Mouse (Mus musculus) C2C12 (cell line): ENCODE results near the gene Eef1g. TPM values are rescaled to one million over a fixed set of nuclear protein-coding genes. Genes with fewer than 3 reads are reported as not detected.

Experiments
- H3K27me3 ChIP-seq: one replicate; pipeline ENCODE4 v1.6.1; 2011; ENCODE audit not compliant: control insufficient read depth, insufficient read depth, insufficient read length
- H3K36me3 ChIP-seq: one replicate; pipeline ENCODE4 v1.6.1; 2011; ENCODE audit not compliant: control insufficient read depth, insufficient read depth
- H3K4me3 ChIP-seq: one replicate; pipeline ENCODE4 v1.5.1; 2011; ENCODE audit warnings: mild to moderate bottlenecking, control low read depth; ENCODE audit not compliant: poor library complexity, insufficient read depth, severe bottlenecking
- H3K79me2 ChIP-seq: one replicate; pipeline ENCODE4 v1.6.1; 2011; ENCODE audit not compliant: control insufficient read depth, insufficient read depth
- H3K79me3 ChIP-seq: one replicate; pipeline ENCODE4 v1.6.1; 2011; ENCODE audit warnings: low read depth, control low read depth
- H3ac ChIP-seq: one replicate; pipeline ENCODE3; 2011; ENCODE audit warnings: low read depth; ENCODE audit not compliant: control insufficient read depth, insufficient read length
- CEBPB ChIP-seq: IDR thresholded peaks from one replicate; pipeline ENCODE4 v1.6.1; 2011; ENCODE audit warnings: low read depth, mild to moderate bottlenecking, control low read depth, moderate library complexity
- CTCF ChIP-seq: IDR thresholded peaks from one replicate; pipeline ENCODE4 v1.5.1; 2011; ENCODE audit not compliant: control insufficient read depth, insufficient read depth, insufficient read length
- FOSL1 ChIP-seq: IDR thresholded peaks from one replicate; pipeline ENCODE4 v1.8.0; 2011; ENCODE audit warnings: mild to moderate bottlenecking, low read length; ENCODE audit not compliant: poor library complexity, insufficient read depth, severe bottlenecking
- MAX ChIP-seq: IDR thresholded peaks from one replicate; pipeline ENCODE4 v1.6.1; 2011; ENCODE audit warnings: mild to moderate bottlenecking, control low read depth
- MYOD1 ChIP-seq: IDR thresholded peaks from one replicate; pipeline ENCODE4 v1.6.1; 2011; ENCODE audit warnings: low read depth; ENCODE audit not compliant: control insufficient read depth, insufficient read length
- MYOG ChIP-seq: IDR thresholded peaks from one replicate; pipeline ENCODE4 v1.6.1; 2011; ENCODE audit not compliant: control insufficient read depth, insufficient read length; ENCODE audit errors: extremely low read depth
- USF1 ChIP-seq: IDR thresholded peaks from one replicate; pipeline ENCODE4 v1.6.1; 2011; ENCODE audit warnings: low read depth, mild to moderate bottlenecking, control low read depth, moderate library complexity
- long read RNA-seq, 2 experiments: library from polyadenylated mRNA; unstranded; transcript quantifications; one replicate each; pipeline ENCODE4 v2.0.0; 2019 to 2020
- polyA plus RNA-seq: library from polyadenylated mRNA; unstranded; fragments of >200 nt; fragmentation: generic; extraction: Trizol; gene quantifications from one replicate; pipeline ENCODE4 v1.2.1, GENCODE M21; 2012; ENCODE audit warnings: missing spikeins

Eef1g gene
- polyA plus RNA-seq = 1,028 TPM
- long read RNA-seq, experiment 1, transcript Eef1g-201 (10 exons, 1,864 nt) = major isoform, 462 of 509 reads
- long read RNA-seq, experiment 1, transcript Eef1g-205 (5 exons, 1,272 nt) = minor isoform, 8 of 509 reads
- long read RNA-seq, experiment 1, partial matches to known transcripts = 32 of 509 reads
- long read RNA-seq, experiment 1, other reads (novel, unspliced or antisense) = 7 of 509 reads
- long read RNA-seq, experiment 2, transcript Eef1g-201 (10 exons, 1,864 nt) = major isoform, 2,284 of 2,345 reads
- long read RNA-seq, experiment 2, partial matches to known transcripts = 27 of 2,345 reads
- long read RNA-seq, experiment 2, other reads (novel, unspliced or antisense) = 33 of 2,345 reads

DNA sequence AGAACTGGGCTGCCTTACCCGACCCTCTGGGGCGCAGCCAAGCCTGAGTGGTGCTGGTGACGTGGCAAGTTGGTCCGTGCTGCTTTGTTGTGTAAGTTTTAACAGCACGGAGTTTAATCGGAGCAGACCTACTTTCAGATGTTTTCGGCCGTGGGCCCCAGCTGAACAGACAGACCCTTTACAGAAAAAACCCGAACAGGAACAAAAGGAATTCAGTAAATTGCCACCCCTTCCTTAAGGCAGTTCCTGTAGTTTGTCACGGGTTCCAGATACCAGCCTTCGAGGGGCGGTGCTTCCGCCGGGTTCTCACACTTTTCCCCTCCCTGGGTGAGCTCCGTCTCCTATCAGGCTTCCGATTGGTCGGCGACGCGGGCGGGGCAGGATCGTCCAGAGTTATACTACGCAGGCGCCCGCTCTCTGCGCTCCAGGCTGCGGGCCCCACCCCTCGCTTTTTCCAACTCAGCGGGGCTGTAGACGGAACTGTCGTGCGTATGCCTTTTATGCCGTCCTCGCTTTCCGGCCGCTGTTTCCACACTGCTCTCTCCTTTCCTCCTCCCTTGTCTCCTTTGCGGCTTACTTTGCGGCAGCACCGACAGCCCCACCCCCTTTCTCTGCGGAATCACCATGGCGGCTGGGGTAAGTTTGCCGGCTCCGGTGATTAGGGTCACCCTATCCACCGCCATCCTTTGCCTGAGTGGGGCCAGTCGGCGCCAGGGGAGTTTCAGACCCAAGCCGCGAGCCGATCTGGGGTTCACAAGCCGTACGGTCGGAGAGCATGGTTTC lies at the start of gene Eef1g:
TSS of gene Eef1g (plus strand) at position 452 of the 783 bp plus-strand sequence.
- H3ac ChIP-seq = peak within 1 kb of the TSS; percentile 84

DNA sequence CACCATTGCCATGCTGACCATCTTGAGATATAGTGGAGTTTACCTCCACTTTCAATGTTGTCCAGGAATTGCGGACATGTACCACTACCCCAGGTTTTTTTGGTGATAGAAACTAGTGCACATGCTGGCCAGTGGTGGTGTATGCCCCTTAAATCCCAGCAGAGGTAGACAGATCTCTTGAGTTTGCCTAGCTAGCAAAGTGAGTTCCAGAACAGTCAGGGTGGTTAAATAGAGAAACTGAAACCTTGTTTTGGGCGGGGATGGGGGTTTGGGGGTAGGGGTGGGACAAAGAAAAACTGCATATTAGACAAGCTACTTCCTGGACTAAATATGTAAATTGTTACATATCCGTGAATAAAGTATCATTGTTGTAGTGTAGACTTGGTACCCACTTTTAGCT lies 47.8 kb upstream of the Eef1g start:
- no peak for TF ChIP-seq MYOD1
- no peak for TF ChIP-seq MAX
- TF ChIP-seq CEBPB = no peak
- TF ChIP-seq USF1 = no peak
- TF ChIP-seq MYOG = no peak
- TF ChIP-seq CTCF = no peak
- no peak for TF ChIP-seq FOSL1
- peaks cover 35% of the 10 kb centered on the region for H3K79me2 ChIP-seq
- peaks cover 30% of the 10 kb centered on the region for H3K79me3 ChIP-seq
- H3ac ChIP-seq = no peak overlapping the region
- no peaks in the 10 kb centered on the region for H3K27me3 ChIP-seq
- H3K4me3 ChIP-seq = no peak overlapping the region
- peaks cover 56% of the 10 kb centered on the region for H3K36me3 ChIP-seq

More for the DNA sequence above, at the start of gene Eef1g:
- H3K79me3 ChIP-seq = peaks cover 49% of the 10 kb centered on the region
- H3K36me3 ChIP-seq = peaks cover 74% of the 10 kb centered on the region
- peak within 1 kb of the TSS; percentile 68 for H3K4me3 ChIP-seq
- peak; percentile 24 for TF ChIP-seq MAX
- no peak for TF ChIP-seq CTCF
- TF ChIP-seq CEBPB = peak; percentile 21
- TF ChIP-seq FOSL1 = no peak
- TF ChIP-seq USF1 = peak; percentile 47
- no peak for TF ChIP-seq MYOG
- TF ChIP-seq MYOD1 = no peak
- peaks cover 56% of the 10 kb centered on the region for H3K79me2 ChIP-seq
- no peaks in the 10 kb centered on the region for H3K27me3 ChIP-seq

DNA sequence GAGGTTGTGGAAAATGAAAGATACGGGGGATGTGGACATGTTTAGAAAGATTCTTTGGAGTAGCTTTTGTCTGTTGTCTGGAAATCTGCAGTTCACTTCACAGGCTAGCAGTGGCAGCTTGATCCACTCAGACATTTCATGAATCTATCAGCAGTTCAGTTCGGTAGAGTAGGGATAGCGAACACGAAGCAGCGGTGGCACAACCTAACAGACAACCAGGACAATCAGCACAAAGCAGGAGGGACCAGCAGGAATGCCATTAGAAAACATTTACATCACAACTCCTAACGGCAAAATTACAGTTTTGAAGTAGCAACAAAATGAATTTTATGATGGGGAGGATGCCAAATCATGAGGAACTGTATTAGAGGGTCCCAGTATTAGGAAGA lies 47.2 kb upstream of the Eef1g start:
- H3K4me3 ChIP-seq = no peak overlapping the region
- TF ChIP-seq MAX = no peak
- no peak for TF ChIP-seq CEBPB
- no peak for TF ChIP-seq MYOD1
- no peak for TF ChIP-seq CTCF
- no peak for TF ChIP-seq FOSL1
- no peak for TF ChIP-seq MYOG
- no peak for TF ChIP-seq USF1
- H3K27me3 ChIP-seq = no peaks in the 10 kb centered on the region
- peaks cover 42% of the 10 kb centered on the region for H3K79me2 ChIP-seq
- peaks cover 30% of the 10 kb centered on the region for H3K79me3 ChIP-seq
- H3K36me3 ChIP-seq = peaks cover 49% of the 10 kb centered on the region
- H3ac ChIP-seq = no peak overlapping the region

DNA sequence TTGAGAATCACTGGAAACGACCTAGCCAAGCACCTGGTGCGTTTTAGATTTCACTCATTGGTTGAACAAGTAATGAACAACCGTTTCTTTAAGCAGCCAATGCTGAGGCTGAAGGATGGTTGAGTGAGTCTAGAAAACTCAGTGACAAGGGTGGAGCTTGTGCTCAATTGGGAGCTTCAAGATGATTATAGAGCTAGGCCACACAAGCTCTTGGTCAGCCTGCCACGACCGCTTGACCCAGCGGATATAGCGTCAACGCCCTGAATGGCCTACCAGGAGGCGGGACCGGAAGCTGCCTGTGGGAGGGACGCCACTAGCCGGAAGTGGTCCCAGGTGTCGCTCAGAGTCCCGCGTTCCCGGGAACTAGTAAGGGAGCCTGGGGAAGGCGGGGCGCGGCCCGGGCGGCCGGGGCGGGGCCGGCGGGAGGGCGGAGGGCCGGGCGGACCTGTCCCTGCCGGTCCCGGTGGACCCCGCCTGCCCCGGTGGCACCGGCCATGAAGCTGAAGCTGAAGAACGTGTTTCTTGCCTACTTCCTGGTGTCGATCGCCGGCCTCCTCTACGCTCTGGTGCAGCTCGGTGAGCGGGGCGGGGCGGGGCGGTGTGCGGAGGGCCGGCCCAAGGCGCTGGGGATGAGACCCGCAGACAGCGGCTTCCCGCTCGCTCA lies 46.6 kb upstream of the Eef1g start, which contains the start of gene B3gat3:
TSS of gene B3gat3 (plus strand) at position 302 of the 664 bp plus-strand sequence.
- Histone ChIP-seq H3K79me2 (peaks cover 42% of the 10 kb centered on the region), H3K27me3 (no peaks in the 10 kb centered on the region), H3ac (peak within 1 kb of the TSS; percentile 59), H3K36me3 (peaks cover 44% of the 10 kb centered on the region), H3K79me3 (peaks cover 30% of the 10 kb centered on the region), H3K4me3 (peak within 1 kb of the TSS; percentile 83)
- peak; percentile 65 for TF ChIP-seq MAX
- no peak for TF ChIP-seq MYOD1
- TF ChIP-seq CEBPB = no peak
- TF ChIP-seq FOSL1 = no peak
- no peak for TF ChIP-seq USF1
- TF ChIP-seq MYOG = no peak
- no peak for TF ChIP-seq CTCF

DNA sequence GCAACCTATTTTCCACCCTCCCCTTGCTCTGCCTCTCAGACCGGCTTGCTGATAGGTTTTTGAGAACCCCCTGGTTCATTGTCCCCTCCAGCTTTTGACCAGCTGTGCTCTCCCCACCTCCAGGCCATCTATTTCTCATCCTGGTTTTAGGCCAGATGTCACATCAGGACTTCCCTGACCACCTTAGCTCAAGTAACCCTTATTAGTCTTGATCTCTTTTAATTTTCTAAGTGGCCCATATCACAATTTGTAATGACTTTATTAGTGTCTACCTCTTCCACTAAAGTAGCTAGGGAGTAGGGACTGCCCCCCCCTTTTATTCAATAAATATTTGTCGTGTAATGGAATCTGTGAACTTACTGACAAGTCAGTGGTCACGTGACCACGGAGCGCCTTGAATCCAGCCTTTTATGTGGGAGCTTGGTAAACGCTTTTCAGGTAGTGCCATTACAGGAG lies 46.0 kb upstream of the Eef1g start:
- H3K79me3 ChIP-seq = peaks cover 30% of the 10 kb centered on the region
- H3K4me3 ChIP-seq = peak overlapping the region; percentile 83
- peak; percentile 99 for TF ChIP-seq USF1
- TF ChIP-seq CTCF = no peak
- peaks cover 42% of the 10 kb centered on the region for H3K79me2 ChIP-seq
- H3ac ChIP-seq = peak overlapping the region; percentile 59
- H3K36me3 ChIP-seq = peaks cover 37% of the 10 kb centered on the region
- H3K27me3 ChIP-seq = no peaks in the 10 kb centered on the region
